Mouse (Mus musculus) T-helper 1 cell (primary cell): ENCODE measurements around the gene Arhgap31.

Source experiments
- in situ Hi-C: fragments of 300-600 bp; cut with MboI, MseI; formaldehyde crosslinking; loops from one replicate; pipeline ENCODE4 v1.15.1; 2025; ENCODE audit warnings: high pct_unique_total_duplicates

Arhgap31 gene

GRCm38 (mm10) chr16:38712581-38713403, at the start of gene Arhgap31:
Gene Arhgap31 (minus strand): TSS chr16:38713274.
- in situ Hi-C loops, result no loop called here

GRCm38 (mm10) chr16:38762401-38762800, 49.3 kb upstream of the Arhgap31 start:
- in situ Hi-C loops, result no loop called here

- in situ Hi-C loops, result no loop called here
Measured at GRCm38 (mm10) chr16:38761972-38762371, 48.9 kb upstream of the Arhgap31 start.

- in situ Hi-C loops, result no loop called here
Measured at GRCm38 (mm10) chr16:38760834-38761375, 47.8 kb upstream of the Arhgap31 start.

- in situ Hi-C loops, result no loop called here
Measured at GRCm38 (mm10) chr16:38760239-38760638, 47.2 kb upstream of the Arhgap31 start.

GRCm38 (mm10) chr16:38758104-38758861, 45.2 kb upstream of the Arhgap31 start:
- in situ Hi-C loops, result no loop called here

GRCm38 (mm10) chr16:38757626-38758025, 44.6 kb upstream of the Arhgap31 start:
- in situ Hi-C loops, result no loop called here

GRCm38 (mm10) chr16:38756572-38756971, 43.5 kb upstream of the Arhgap31 start:
- in situ Hi-C loops, result no loop called here

- in situ Hi-C loops, result no loop called here
Measured at GRCm38 (mm10) chr16:38756177-38756503, 43.1 kb upstream of the Arhgap31 start.

GRCm38 (mm10) chr16:38755452-38756176, 42.5 kb upstream of the Arhgap31 start:
- in situ Hi-C loops, result no loop called here

- in situ Hi-C loops, result no loop called here
Measured at GRCm38 (mm10) chr16:38753631-38754030, 40.6 kb upstream of the Arhgap31 start.

- in situ Hi-C loops, result no loop called here
Measured at GRCm38 (mm10) chr16:38750803-38751202, 37.7 kb upstream of the Arhgap31 start.

- in situ Hi-C loops, result loop anchor here (25.0 kb wide), 1 partner anchor 107 kb away; no protein-coding TSS in a partner anchor
Measured at GRCm38 (mm10) chr16:38743941-38744673, 31.0 kb upstream of the Arhgap31 start.

GRCm38 (mm10) chr16:38742659-38743131, 29.6 kb upstream of the Arhgap31 start:
- in situ Hi-C loops, result loop anchor here (25.0 kb wide), 1 partner anchor 105 kb away; no protein-coding TSS in a partner anchor

- in situ Hi-C loops, result loop anchor here (25.0 kb wide), 1 partner anchor 105 kb away; no protein-coding TSS in a partner anchor
Measured at GRCm38 (mm10) chr16:38742113-38742658, 29.1 kb upstream of the Arhgap31 start, which contains the start of gene B4galt4. Gene B4galt4 (plus strand): TSS chr16:38742264.

- in situ Hi-C loops, result loop anchor here (25.0 kb wide), 1 partner anchor 104 kb away; no protein-coding TSS in a partner anchor
Measured at GRCm38 (mm10) chr16:38741204-38741903, 28.3 kb upstream of the Arhgap31 start.

- in situ Hi-C loops, result loop anchor here (25.0 kb wide), 1 partner anchor 94 kb away; no protein-coding TSS in a partner anchor
Measured at GRCm38 (mm10) chr16:38730921-38731320, 17.8 kb upstream of the Arhgap31 start.

GRCm38 (mm10) chr16:38729610-38730288, 16.7 kb upstream of the Arhgap31 start:
- in situ Hi-C loops, result loop anchor here (25.0 kb wide), 1 partner anchor 92 kb away; no protein-coding TSS in a partner anchor

GRCm38 (mm10) chr16:38729139-38729538, 16.1 kb upstream of the Arhgap31 start:
- in situ Hi-C loops, result loop anchor here (25.0 kb wide), 1 partner anchor 92 kb away; no protein-coding TSS in a partner anchor
